Mouse (Mus musculus): ENCODE results near the gene Myh14.

The Myh14 gene

GRCm38 (mm10) chr7:44628402-44629034, 42.1 kb downstream of the Myh14 start:
- DNase-seq, result no peak

- no peak for DNase-seq
Observed at GRCm38 (mm10) chr7:44626966-44627365, 43.7 kb downstream of the Myh14 start.

- no peak for DNase-seq
Observed at GRCm38 (mm10) chr7:44626068-44626385, 44.6 kb downstream of the Myh14 start.

- DNase-seq, result no peak
Observed at GRCm38 (mm10) chr7:44625241-44626067, 45.2 kb downstream of the Myh14 start.

GRCm38 (mm10) chr7:44624828-44625227, 45.8 kb downstream of the Myh14 start:
- no peak for DNase-seq

- DNase-seq, result no peak
Observed at GRCm38 (mm10) chr7:44624543-44624826, 46.2 kb downstream of the Myh14 start.

GRCm38 (mm10) chr7:44623714-44624542, 46.7 kb downstream of the Myh14 start:
- DNase-seq, result no peak

- DNase-seq, result no peak
Observed at GRCm38 (mm10) chr7:44617059-44617458, 53.6 kb downstream of the Myh14 start.

- no peak for DNase-seq
Observed at GRCm38 (mm10) chr7:44615987-44616386, 54.7 kb downstream of the Myh14 start.

- DNase-seq, result no peak
Observed at GRCm38 (mm10) chr7:44615309-44615708, 55.3 kb downstream of the Myh14 start.

- DNase-seq, result no peak
Observed at GRCm38 (mm10) chr7:44614041-44614688, 56.5 kb downstream of the Myh14 start.

GRCm38 (mm10) chr7:44612192-44612591, 58.5 kb downstream of the Myh14 start:
- DNase-seq, result no peak

- DNase-seq, result no peak
Observed at GRCm38 (mm10) chr7:44606171-44606901, 64.3 kb downstream of the Myh14 start.

GRCm38 (mm10) chr7:44605436-44605835, 65.2 kb downstream of the Myh14 start:
- no peak for DNase-seq

- DNase-seq, result no peak
Observed at GRCm38 (mm10) chr7:44604619-44605018, 66.0 kb downstream of the Myh14 start.

- no peak for DNase-seq
Observed at GRCm38 (mm10) chr7:44604139-44604606, 66.5 kb downstream of the Myh14 start.

- no peak for DNase-seq
Observed at GRCm38 (mm10) chr7:44603186-44603855, 67.3 kb downstream of the Myh14 start.

- no peak for DNase-seq
Observed at GRCm38 (mm10) chr7:44602443-44602842, 68.2 kb downstream of the Myh14 start.

- DNase-seq, result no peak
Observed at GRCm38 (mm10) chr7:44601646-44602045, 69.0 kb downstream of the Myh14 start.

GRCm38 (mm10) chr7:44600691-44601262, 69.9 kb downstream of the Myh14 start:
- DNase-seq, result no peak

GRCm38 (mm10) chr7:44598336-44598735, 72.3 kb downstream of the Myh14 start:
- no peak for DNase-seq

Data from thymus, adult 18-20 months (tissue).